In the genomic region with DNA sequence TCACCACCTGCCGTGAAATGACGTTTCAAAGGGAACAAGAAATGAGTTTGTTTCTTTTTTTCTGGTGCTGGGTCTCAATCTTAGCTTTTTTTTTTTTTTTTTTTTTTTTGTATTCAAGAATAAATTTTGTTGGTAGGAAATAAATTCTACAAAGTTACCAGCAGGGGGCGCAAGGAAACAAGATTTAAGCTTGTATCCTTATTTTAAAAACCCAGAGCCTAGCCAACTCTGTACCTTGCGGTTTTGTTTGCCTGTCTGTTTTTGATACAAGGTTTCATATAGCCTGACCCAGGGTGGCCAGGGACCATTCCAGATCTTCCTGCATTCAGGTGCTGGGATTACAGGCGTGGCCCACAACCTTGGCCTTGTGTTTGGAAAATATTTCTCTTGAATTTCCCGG, we compare ENCODE assay signal across 9 mouse cellular contexts. TPM values are rescaled to one million over a fixed set of nuclear protein-coding genes. Genes with fewer than 3 reads are reported as not detected.
DNase-seq lines count a peak whose midpoint lies in the region; ATAC-seq lines count a peak whose summit lies in the region.
"Had no signal": no experiment of that assay in that cellular context is flagged by ENCODE, and none has a peak within 500 bp of the region (broad histone marks: within the 10 kb centered on the region; RNA-seq: fewer than 3 reads in every experiment).

No protein-coding gene starts in this region.

- peaks cover 5% of the 10 kb centered on the region; the same call in 1 of the 2 replicates for H3K4me1 ChIP-seq in midbrain, embryonic 10.5 days
- no peaks in the 10 kb centered on the region for H3K4me1 ChIP-seq in midbrain, embryonic 13.5 days (replicated peaks)

- H3K36me3 ChIP-seq in midbrain, embryonic 10.5 days, result no peaks in the 10 kb centered on the region
- H3K36me3 ChIP-seq in midbrain, embryonic 13.5 days, result no peaks in the 10 kb centered on the region
- H3K36me3 ChIP-seq: hindbrain, embryonic 15.5 days had no signal

- intact Hi-C loops in heart, postnatal 14 days (cut with DNase I), result loop anchor here (1.0 to 2.0 kb wide), 3 partner anchors 51 to 107 kb away; a partner anchor contains a TSS

- no peak overlapping the region for H3K9ac ChIP-seq in midbrain, embryonic 13.5 days (replicated peaks)
- H3K9ac ChIP-seq: hindbrain, embryonic 15.5 days had no signal

- H3K4me3 ChIP-seq in midbrain, embryonic 10.5 days, result no peak overlapping the region
- H3K4me3 ChIP-seq in midbrain, embryonic 13.5 days (replicated peaks), result no peak overlapping the region
- H3K4me3 ChIP-seq: hindbrain, embryonic 15.5 days had no signal

- H3K27ac ChIP-seq in midbrain, embryonic 10.5 days (replicated peaks), result no peak overlapping the region
- H3K27ac ChIP-seq in midbrain, embryonic 13.5 days, result no peak overlapping the region
- H3K27ac ChIP-seq: hindbrain, embryonic 15.5 days had no signal

- H3K9me3 ChIP-seq in midbrain, embryonic 10.5 days (replicated peaks), result no peaks in the 10 kb centered on the region
- no peaks in the 10 kb centered on the region for H3K9me3 ChIP-seq in midbrain, embryonic 13.5 days
- H3K9me3 ChIP-seq: hindbrain, embryonic 15.5 days had no signal

- H3K27me3 ChIP-seq in midbrain, embryonic 10.5 days (ENCODE audit: low read depth, poor library complexity, severe bottlenecking), result no peaks in the 10 kb centered on the region
- no peaks in the 10 kb centered on the region for H3K27me3 ChIP-seq in midbrain, embryonic 13.5 days
- H3K27me3 ChIP-seq: hindbrain, embryonic 15.5 days had no signal

- peak; percentile 53 to 62 for DNase-seq in adrenal gland, adult 18-20 months (ENCODE audit: low spot score in 2 of 2)
- DNase-seq in adrenal gland, adult 8-10 months, result no peak
- DNase-seq in midbrain, embryonic 10.5 days (ENCODE audit: low spot score), result peak; percentile 46
- peak; percentile 77 to 84 for DNase-seq in cerebellum, adult 18-20 months
- DNase-seq in heart, postnatal 14 days, result peak; percentile 65 to 79
- peak; percentile 79 for DNase-seq in lung, postnatal 10 days
- DNase-seq in spleen, postnatal 10 days (ENCODE audit: low spot score in 2 of 2), result peak; percentile 55 to 83

- ATAC-seq in midbrain, embryonic 13.5 days, result no peak

- WGBS in midbrain, embryonic 10.5 days, result 38% methylated on average over 6 of the region's 6 CpGs
- WGBS in midbrain, embryonic 13.5 days, result 28% methylated on average over 6 of the region's 6 CpGs

- no peak overlapping the region for H3K4me2 ChIP-seq in midbrain, embryonic 13.5 days (replicated peaks)
- H3K4me2 ChIP-seq: hindbrain, embryonic 15.5 days had no signal

RNA-seq across cellular contexts. Expression of a gene that starts 4.0 kb away (rescaled TPM):
- 10 to 100 TPM; 22.2 to 68.8 TPM for total RNA-seq in adrenal gland, adult 18-20 months (2021)
- total RNA-seq in adrenal gland, adult 8-10 months (2022), result 10 to 100 TPM in 3 of 4 experiments, 1 to 10 TPM in 1; 9.8 to 22.3 (median 14.5) TPM
- 10.3 and 10.4 TPM in 2 replicates for polyA plus RNA-seq in midbrain, embryonic 10.5 days (2016; fragmentation: Nextera tagmentation; extraction: Ambion mirVana)
- polyA plus RNA-seq in midbrain, embryonic 13.5 days (2015; fragmentation: Nextera tagmentation; extraction: Ambion mirVana), result 12.8 and 14.6 TPM in 2 replicates
- total RNA-seq in heart, postnatal 14 days (2021), result 10 to 100 TPM; 10.6 to 12.1 TPM

RNA-seq across cellular contexts. Expression of a gene that starts 17.4 kb away (rescaled TPM):
- total RNA-seq in adrenal gland, adult 18-20 months (2021), result not detected
- not detected for total RNA-seq in adrenal gland, adult 8-10 months (2022)
- polyA plus RNA-seq in midbrain, embryonic 10.5 days (2016; fragmentation: Nextera tagmentation; extraction: Ambion mirVana), result 0.21 and 0.67 TPM in 2 replicates
- 0.32 TPM in 1 of 2 replicates, not detected in the other for polyA plus RNA-seq in midbrain, embryonic 13.5 days (2015; fragmentation: Nextera tagmentation; extraction: Ambion mirVana)
- total RNA-seq in heart, postnatal 14 days (2021), result under 1 TPM in 1 of 2 experiments, not detected in 1; 0.93 TPM

RNA-seq across cellular contexts. Expression of a gene that starts 49.3 kb away (rescaled TPM):
- 10 to 100 TPM; 10.1 to 11.0 TPM for total RNA-seq in adrenal gland, adult 18-20 months (2021)
- 10 to 100 TPM; 11.5 to 13.5 (median 12.0) TPM for total RNA-seq in adrenal gland, adult 8-10 months (2022)
- polyA plus RNA-seq in midbrain, embryonic 10.5 days (2016; fragmentation: Nextera tagmentation; extraction: Ambion mirVana), result 8.7 and 10.3 TPM in 2 replicates
- 8.6 and 10.5 TPM in 2 replicates for polyA plus RNA-seq in midbrain, embryonic 13.5 days (2015; fragmentation: Nextera tagmentation; extraction: Ambion mirVana)
- total RNA-seq in heart, postnatal 14 days (2021), result 10 to 100 TPM; 17.2 to 19.5 TPM
